Mouse (Mus musculus): ENCODE data around the gene Ppp1r3g. TPM values are rescaled to one million over a fixed set of nuclear protein-coding genes. Genes with fewer than 3 reads are reported as not detected.

The Ppp1r3g gene
- 0.07 TPM in 1 of 2 replicates, not detected in the other for polyA plus RNA-seq (2012; rRNA removed)

DNA sequence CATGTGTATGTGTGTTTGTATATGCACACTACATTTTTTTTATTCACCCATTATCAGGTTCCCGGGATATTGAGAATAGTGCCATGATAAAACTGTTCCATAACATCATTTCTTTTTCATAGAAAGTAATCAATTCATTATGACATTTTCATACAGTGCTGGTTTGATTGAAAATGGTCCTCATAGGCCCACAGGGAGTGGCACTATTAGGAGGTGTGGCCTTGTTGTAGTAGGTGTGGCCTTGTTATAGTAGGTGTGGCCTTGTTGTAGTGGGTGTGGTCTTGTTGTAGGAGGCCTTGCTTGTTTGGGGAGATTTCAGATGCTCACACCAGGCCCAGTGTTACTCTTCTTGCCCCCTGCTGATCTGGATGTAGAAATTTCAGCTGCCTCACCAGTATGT lies at the start of gene Ppp1r3g:
Gene Ppp1r3g (plus strand): TSS at position 301 of the 400 bp plus-strand sequence.
- no peaks in the 10 kb centered on the region for H3K27me3 ChIP-seq (ENCODE audit: control insufficient read depth, insufficient read depth, low read length)
- H3K4me3 ChIP-seq (ENCODE audit: control insufficient read depth, low read depth, low read length) = no peak within 1 kb of the TSS
- no peak within 1 kb of the TSS for H3K27ac ChIP-seq (ENCODE audit: control insufficient read depth, insufficient read depth, low read depth, low read length)
- H3K4me1 ChIP-seq (ENCODE audit: control insufficient read depth, insufficient read depth, low read length) = no peaks in the 10 kb centered on the region
- no peaks in the 10 kb centered on the region for H3K36me3 ChIP-seq (ENCODE audit: control insufficient read depth, insufficient read depth, low read length)
- no peak for TF ChIP-seq CTCF (IDR thresholded peaks at IDR 0.05; ENCODE audit: control insufficient read depth, insufficient read depth, insufficient replicate concordance, low read depth, low read length)
- TF ChIP-seq POLR2A (IDR thresholded peaks at IDR 0.05; ENCODE audit: control insufficient read depth, low read depth, low read length) = no peak

DNA sequence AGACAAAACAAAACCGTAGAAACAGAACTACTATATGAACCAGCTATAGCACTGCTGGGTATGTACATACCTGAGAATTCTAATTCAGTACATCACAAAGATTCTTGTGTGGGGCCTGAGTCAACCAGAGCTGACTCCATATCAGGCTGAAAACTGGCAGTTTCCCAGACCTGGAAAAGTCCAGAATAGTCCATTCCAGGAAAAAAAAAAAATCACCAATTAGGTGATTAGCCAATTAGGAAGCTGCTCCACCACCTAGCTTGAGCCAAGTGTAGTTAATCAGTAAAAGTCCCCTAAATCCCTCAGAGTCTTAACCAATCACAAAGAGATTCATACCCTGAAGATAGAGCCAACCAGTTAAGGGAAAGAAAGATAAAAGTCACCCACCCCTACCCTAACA lies 47.2 kb upstream of the Ppp1r3g start:
- no peaks in the 10 kb centered on the region for H3K4me1 ChIP-seq (ENCODE audit: control insufficient read depth, insufficient read depth, low read length)
- no peak overlapping the region for H3K27ac ChIP-seq (ENCODE audit: control insufficient read depth, insufficient read depth, low read depth, low read length)
- H3K4me3 ChIP-seq (ENCODE audit: control insufficient read depth, low read depth, low read length) = no peak overlapping the region
- TF ChIP-seq CTCF (IDR thresholded peaks at IDR 0.05; ENCODE audit: control insufficient read depth, insufficient read depth, insufficient replicate concordance, low read depth, low read length) (no peak), POLR2A (IDR thresholded peaks at IDR 0.05; ENCODE audit: control insufficient read depth, low read depth, low read length) (no peak)
- H3K36me3 ChIP-seq (ENCODE audit: control insufficient read depth, insufficient read depth, low read length) = no peaks in the 10 kb centered on the region
- H3K27me3 ChIP-seq (ENCODE audit: control insufficient read depth, insufficient read depth, low read length) = no peaks in the 10 kb centered on the region

DNA sequence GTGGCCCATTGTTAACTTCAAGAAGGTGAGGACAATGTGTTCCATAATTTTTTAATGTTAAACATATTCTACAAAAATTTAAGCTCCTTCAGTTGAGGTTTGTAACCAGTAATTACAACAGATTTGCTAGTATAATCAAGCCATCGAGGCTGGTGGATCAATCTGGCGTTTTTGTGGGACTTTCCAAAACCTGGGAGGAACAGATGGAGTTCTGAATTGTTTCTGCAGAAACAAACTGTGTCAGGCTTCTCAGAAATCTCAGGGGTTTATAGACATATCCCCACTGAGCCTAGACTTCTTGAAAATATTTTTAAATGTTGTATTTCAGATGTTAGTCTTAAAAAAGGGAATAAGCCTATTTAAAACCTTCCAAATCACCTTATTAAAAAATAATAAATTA lies 20.6 kb upstream of the Ppp1r3g start:
- Histone ChIP-seq H3K4me1 (ENCODE audit: control insufficient read depth, insufficient read depth, low read length) (peaks cover 2% of the 10 kb centered on the region), H3K27ac (ENCODE audit: control insufficient read depth, insufficient read depth, low read depth, low read length) (no peak overlapping the region), H3K4me3 (ENCODE audit: control insufficient read depth, low read depth, low read length) (no peak overlapping the region), H3K27me3 (ENCODE audit: control insufficient read depth, insufficient read depth, low read length) (no peaks in the 10 kb centered on the region), H3K36me3 (ENCODE audit: control insufficient read depth, insufficient read depth, low read length) (no peaks in the 10 kb centered on the region)
- TF ChIP-seq POLR2A (IDR thresholded peaks at IDR 0.05; ENCODE audit: control insufficient read depth, low read depth, low read length) (no peak), CTCF (IDR thresholded peaks at IDR 0.05; ENCODE audit: control insufficient read depth, insufficient read depth, insufficient replicate concordance, low read depth, low read length) (no peak)

GRCm38 (mm10) chr13:35939871-35940665 lies 18.6 kb upstream of the Ppp1r3g start:
- no peak overlapping the region for H3K27ac ChIP-seq (ENCODE audit: control insufficient read depth, insufficient read depth, low read depth, low read length)
- no peak overlapping the region for H3K4me3 ChIP-seq (ENCODE audit: control insufficient read depth, low read depth, low read length)
- TF ChIP-seq POLR2A (IDR thresholded peaks at IDR 0.05; ENCODE audit: control insufficient read depth, low read depth, low read length) = no peak
- TF ChIP-seq CTCF (IDR thresholded peaks at IDR 0.05; ENCODE audit: control insufficient read depth, insufficient read depth, insufficient replicate concordance, low read depth, low read length) = no peak

DNA sequence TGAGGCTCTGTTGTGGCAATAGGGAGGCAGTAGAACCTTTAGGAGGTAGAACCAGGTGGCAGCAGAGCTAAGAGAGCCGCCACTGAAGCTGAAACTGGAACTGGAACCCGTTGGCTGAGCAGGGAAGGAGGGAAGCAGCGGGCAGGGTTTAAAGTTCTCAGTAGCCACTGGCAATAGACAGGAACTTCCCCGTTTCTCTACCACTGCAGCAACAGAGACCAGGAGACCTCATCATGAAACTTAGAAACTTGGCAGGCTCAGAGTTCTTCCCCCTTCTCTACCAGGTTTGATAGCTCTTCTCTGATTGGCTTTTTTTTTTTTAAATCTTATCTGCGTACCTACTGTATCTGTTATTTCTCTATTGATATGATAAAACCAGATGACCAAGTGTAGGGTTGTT lies 17.7 kb upstream of the Ppp1r3g start:
- Histone ChIP-seq H3K27me3 (ENCODE audit: control insufficient read depth, insufficient read depth, low read length) (no peaks in the 10 kb centered on the region), H3K36me3 (ENCODE audit: control insufficient read depth, insufficient read depth, low read length) (no peaks in the 10 kb centered on the region), H3K4me3 (ENCODE audit: control insufficient read depth, low read depth, low read length) (no peak overlapping the region), H3K4me1 (ENCODE audit: control insufficient read depth, insufficient read depth, low read length) (peaks cover 2% of the 10 kb centered on the region), H3K27ac (ENCODE audit: control insufficient read depth, insufficient read depth, low read depth, low read length) (no peak overlapping the region)
- TF ChIP-seq CTCF (IDR thresholded peaks at IDR 0.05; ENCODE audit: control insufficient read depth, insufficient read depth, insufficient replicate concordance, low read depth, low read length) (no peak), POLR2A (IDR thresholded peaks at IDR 0.05; ENCODE audit: control insufficient read depth, low read depth, low read length) (no peak)

More at GRCm38 (mm10) chr13:35939871-35940665, 18.6 kb upstream of the Ppp1r3g start:
- Histone ChIP-seq H3K36me3 (ENCODE audit: control insufficient read depth, insufficient read depth, low read length) (no peaks in the 10 kb centered on the region), H3K27me3 (ENCODE audit: control insufficient read depth, insufficient read depth, low read length) (no peaks in the 10 kb centered on the region), H3K4me1 (ENCODE audit: control insufficient read depth, insufficient read depth, low read length) (peaks cover 2% of the 10 kb centered on the region)

GRCm38 (mm10) chr13:35946659-35947353 lies 11.8 kb upstream of the Ppp1r3g start:
- Histone ChIP-seq H3K36me3 (ENCODE audit: control insufficient read depth, insufficient read depth, low read length) (no peaks in the 10 kb centered on the region), H3K4me1 (ENCODE audit: control insufficient read depth, insufficient read depth, low read length) (peaks cover 3% of the 10 kb centered on the region; the same call in 1 of the 2 replicates), H3K4me3 (ENCODE audit: control insufficient read depth, low read depth, low read length) (peak overlapping the region; percentile 26), H3K27ac (ENCODE audit: control insufficient read depth, insufficient read depth, low read depth, low read length) (no peak overlapping the region), H3K27me3 (ENCODE audit: control insufficient read depth, insufficient read depth, low read length) (no peaks in the 10 kb centered on the region)
- TF ChIP-seq CTCF (IDR thresholded peaks at IDR 0.05; ENCODE audit: control insufficient read depth, insufficient read depth, insufficient replicate concordance, low read depth, low read length) (no peak), POLR2A (IDR thresholded peaks at IDR 0.05; ENCODE audit: control insufficient read depth, low read depth, low read length) (no peak)

DNA sequence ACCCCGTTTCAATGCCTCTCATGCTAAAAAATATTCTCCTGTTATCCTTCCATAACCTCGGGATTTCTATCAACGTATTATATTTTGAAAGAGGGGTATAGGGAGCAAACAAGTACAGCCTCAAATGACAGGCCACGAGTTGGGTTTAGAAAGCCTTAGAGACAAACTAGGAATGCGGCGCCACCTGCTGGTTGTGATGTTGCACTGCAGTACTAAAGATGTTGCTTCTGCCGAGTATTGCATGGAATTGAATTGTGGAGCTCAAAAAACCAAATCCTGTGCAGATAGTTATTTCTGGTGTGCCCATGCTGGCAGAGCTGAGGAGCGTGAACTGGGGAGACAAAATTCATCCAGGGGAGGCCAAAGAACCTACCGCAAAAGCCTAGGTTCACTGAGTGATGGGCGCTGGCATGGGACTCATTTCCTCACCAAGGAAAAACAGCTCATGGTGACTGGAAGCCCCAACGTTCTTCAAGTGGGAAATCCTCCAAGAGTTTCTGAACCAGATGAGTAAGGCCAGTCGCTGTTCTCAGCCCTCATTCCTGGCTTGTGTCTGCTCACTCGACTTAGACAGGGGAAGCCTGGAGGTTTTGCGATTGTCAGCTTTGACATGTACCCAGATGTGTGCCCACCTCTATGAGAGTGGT lies 11.2 kb upstream of the Ppp1r3g start:
- H3K27me3 ChIP-seq (ENCODE audit: control insufficient read depth, insufficient read depth, low read length) = no peaks in the 10 kb centered on the region
- H3K4me1 ChIP-seq (ENCODE audit: control insufficient read depth, insufficient read depth, low read length) = peaks cover 3% of the 10 kb centered on the region; the same call in 1 of the 2 replicates
- TF ChIP-seq CTCF (IDR thresholded peaks at IDR 0.05; ENCODE audit: control insufficient read depth, insufficient read depth, insufficient replicate concordance, low read depth, low read length) (peak; percentile 45; the same call in 1 of the 2 replicates), POLR2A (IDR thresholded peaks at IDR 0.05; ENCODE audit: control insufficient read depth, low read depth, low read length) (no peak)
- H3K36me3 ChIP-seq (ENCODE audit: control insufficient read depth, insufficient read depth, low read length) = no peaks in the 10 kb centered on the region
- peak overlapping the region; percentile 42; the same call in 1 of the 2 replicates for H3K4me3 ChIP-seq (ENCODE audit: control insufficient read depth, low read depth, low read length)
- H3K27ac ChIP-seq (ENCODE audit: control insufficient read depth, insufficient read depth, low read depth, low read length) = no peak overlapping the region

All from testis, adult 2 months (tissue).